Mouse (Mus musculus): Measurements from ENCODE around the gene Arf3.

DNA sequence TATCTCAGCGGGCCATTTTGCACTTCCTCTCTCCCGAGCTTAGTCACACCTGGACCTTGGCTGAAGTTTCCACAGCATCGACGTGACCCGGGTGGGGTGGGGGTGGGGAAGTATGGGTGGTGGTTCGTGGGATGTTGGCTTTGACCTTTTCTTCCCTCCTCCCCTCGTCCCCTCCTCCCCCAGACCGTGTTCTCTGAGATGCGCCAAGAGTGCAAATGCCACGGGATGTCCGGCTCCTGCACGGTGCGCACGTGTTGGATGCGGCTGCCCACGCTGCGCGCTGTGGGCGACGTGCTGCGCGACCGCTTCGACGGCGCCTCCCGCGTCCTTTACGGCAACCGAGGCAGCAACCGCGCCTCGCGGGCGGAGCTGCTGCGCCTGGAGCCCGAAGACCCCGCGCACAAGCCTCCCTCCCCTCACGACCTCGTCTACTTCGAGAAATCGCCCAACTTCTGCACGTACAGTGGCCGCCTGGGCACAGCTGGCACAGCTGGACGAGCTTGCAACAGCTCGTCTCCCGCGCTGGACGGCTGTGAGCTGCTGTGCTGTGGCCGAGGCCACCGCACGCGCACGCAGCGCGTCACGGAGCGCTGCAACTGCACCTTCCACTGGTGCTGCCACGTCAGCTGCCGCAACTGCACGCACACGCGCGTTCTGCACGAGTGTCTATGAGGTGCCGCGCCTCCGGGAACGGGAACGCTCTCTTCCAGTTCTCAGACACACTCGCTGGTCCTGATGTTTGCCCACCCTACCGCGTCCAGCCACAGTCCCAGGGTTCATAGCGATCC lies 29.4 kb upstream of the Arf3 start:
- TF ChIP-seq CTCF (IDR thresholded peaks at IDR 0.05; ENCODE audit: extremely low read depth, insufficient read depth, low read length): no peak
- TF ChIP-seq POLR2A (IDR thresholded peaks at IDR 0.05; ENCODE audit: extremely low read depth, insufficient read depth, low read length): no peak; the same call in 1 of the 2 replicates
